Comparison of ENCODE assay signal across 9 mouse cellular contexts in the genomic region with DNA sequence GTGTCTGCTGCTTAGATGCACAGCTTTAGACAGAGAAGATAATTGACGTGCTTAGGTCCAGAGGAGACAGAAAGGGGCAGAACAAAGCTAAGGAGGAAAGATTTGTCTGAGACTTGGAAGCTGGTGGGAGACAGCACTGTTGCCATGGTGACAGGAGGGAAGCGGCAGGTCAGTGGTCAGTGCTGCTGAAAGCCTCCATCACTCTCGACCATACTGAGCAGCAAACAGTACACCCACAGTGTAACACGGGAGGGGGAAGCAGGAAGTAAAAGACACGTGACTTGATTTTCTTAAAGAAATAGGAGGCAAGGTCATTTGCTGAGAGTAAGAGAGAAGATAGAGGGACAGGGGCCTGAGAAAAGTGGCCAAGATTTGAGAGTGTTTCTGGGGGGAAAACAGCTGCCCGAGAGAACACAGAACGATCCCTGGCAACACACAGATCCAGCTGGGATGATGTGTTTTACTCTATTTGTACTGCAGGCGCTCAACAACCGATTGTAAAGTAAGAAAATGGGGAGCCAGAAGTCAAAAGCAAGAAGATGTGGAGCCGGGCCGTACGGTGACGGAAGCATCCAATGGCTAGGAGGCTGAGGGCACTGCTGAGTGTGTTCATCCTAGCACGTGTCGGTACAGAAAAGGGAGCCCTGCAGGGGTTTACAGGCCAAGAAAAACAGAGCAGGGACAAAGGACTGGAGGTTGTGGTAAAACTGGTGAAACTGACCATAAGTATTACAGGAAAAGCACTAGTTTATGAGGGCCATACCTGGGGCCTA.
DNase-seq lines count a peak whose midpoint lies in the region; ATAC-seq lines count a peak whose summit lies in the region.
"Had no signal": no experiment of that assay in that cellular context is flagged by ENCODE, and none has a peak within 500 bp of the region (broad histone marks: within the 10 kb centered on the region; RNA-seq: fewer than 3 reads in every experiment).

No protein-coding gene starts in this region.

- DNase-seq in heart, adult 8-10 months (ENCODE audit: low spot score), result peak; percentile 13
- no peak for DNase-seq in heart, embryonic 10.5 days (ENCODE audit: low spot score)
- peak; percentile 34 for DNase-seq in embryonic facial prominence, embryonic 14.5 days (ENCODE audit: low spot score)
- DNase-seq in kidney, postnatal 36 days, result peak; percentile 5 to 8
- DNase-seq in neural tube, embryonic 11.5 days (ENCODE audit: low spot score), result peak; percentile 60
- no peak for DNase-seq in B cell, adult 2 months

- 67% methylated on average over 15 of the region's 15 CpGs for WGBS in heart, embryonic 10.5 days
- 62% methylated on average over 15 of the region's 15 CpGs for WGBS in embryonic facial prominence, embryonic 14.5 days
- WGBS in neural tube, embryonic 11.5 days, result 52% methylated on average over 15 of the region's 15 CpGs
- WGBS in liver, embryonic 12.5 days (ENCODE audit: insufficient replicate concordance), result 64% methylated on average over 15 of the region's 15 CpGs

- peaks cover 16% of the 10 kb centered on the region for H3K4me1 ChIP-seq in heart, embryonic 10.5 days
- peaks cover 9% of the 10 kb centered on the region for H3K4me1 ChIP-seq in embryonic facial prominence, embryonic 14.5 days (ENCODE audit: control insufficient read depth, insufficient read depth, low read length)
- 0 out of 2 replicates have a peak, but pooled peaks cover 3% of the 10 kb centered on the region for H3K4me1 ChIP-seq in neural tube, embryonic 11.5 days (ENCODE audit: control insufficient read depth, insufficient read depth, low read length)
- no peaks in the 10 kb centered on the region for H3K4me1 ChIP-seq in liver, embryonic 12.5 days

- H3K9ac ChIP-seq in embryonic facial prominence, embryonic 14.5 days (ENCODE audit: low read depth, low read length), result 0 out of 2 replicates have a peak overlapping the region, but pooled peaks have one; percentile 3
- no peak overlapping the region for H3K9ac ChIP-seq in neural tube, embryonic 11.5 days (ENCODE audit: low read length)
- H3K9ac ChIP-seq in liver, embryonic 12.5 days, result no peak overlapping the region

- no peak overlapping the region for H3K27ac ChIP-seq in heart, embryonic 10.5 days
- no peak overlapping the region; the same call in 1 of the 2 replicates for H3K27ac ChIP-seq in embryonic facial prominence, embryonic 14.5 days (replicated peaks; ENCODE audit: low read depth, low read length)
- H3K27ac ChIP-seq in neural tube, embryonic 11.5 days (ENCODE audit: low read depth, low read length), result no peak overlapping the region
- no peak overlapping the region for H3K27ac ChIP-seq in liver, embryonic 12.5 days

- no peaks in the 10 kb centered on the region for H3K27me3 ChIP-seq in heart, embryonic 10.5 days (ENCODE audit: insufficient read depth, poor library complexity, severe bottlenecking)
- no peaks in the 10 kb centered on the region for H3K27me3 ChIP-seq in embryonic facial prominence, embryonic 14.5 days (replicated peaks; ENCODE audit: control insufficient read depth, insufficient read depth, low read length)
- no peaks in the 10 kb centered on the region for H3K27me3 ChIP-seq in neural tube, embryonic 11.5 days (ENCODE audit: control insufficient read depth, insufficient read depth, low read length)
- H3K27me3 ChIP-seq in liver, embryonic 12.5 days (replicated peaks), result no peaks in the 10 kb centered on the region

- H3K4me2 ChIP-seq in embryonic facial prominence, embryonic 14.5 days (ENCODE audit: low read depth, low read length), result peak overlapping the region; percentile 20
- H3K4me2 ChIP-seq in neural tube, embryonic 11.5 days (ENCODE audit: low read depth), result no peak overlapping the region
- no peak overlapping the region for H3K4me2 ChIP-seq in liver, embryonic 12.5 days

- H3K36me3 ChIP-seq in heart, embryonic 10.5 days, result no peaks in the 10 kb centered on the region
- no peaks in the 10 kb centered on the region for H3K36me3 ChIP-seq in embryonic facial prominence, embryonic 14.5 days (ENCODE audit: control insufficient read depth, insufficient read depth, low read length)
- no peaks in the 10 kb centered on the region for H3K36me3 ChIP-seq in neural tube, embryonic 11.5 days (ENCODE audit: control insufficient read depth, insufficient read depth, low read length)
- no peaks in the 10 kb centered on the region for H3K36me3 ChIP-seq in liver, embryonic 12.5 days

- no peaks in the 10 kb centered on the region for H3K9me3 ChIP-seq in heart, embryonic 10.5 days
- no peaks in the 10 kb centered on the region for H3K9me3 ChIP-seq in embryonic facial prominence, embryonic 14.5 days (ENCODE audit: control insufficient read depth, low read length)
- H3K9me3 ChIP-seq in neural tube, embryonic 11.5 days (ENCODE audit: control insufficient read depth, low read length), result no peaks in the 10 kb centered on the region
- H3K9me3 ChIP-seq in liver, embryonic 12.5 days (replicated peaks), result no peaks in the 10 kb centered on the region

- H3K4me3 ChIP-seq in heart, embryonic 10.5 days, result no peak overlapping the region
- no peak overlapping the region for H3K4me3 ChIP-seq in embryonic facial prominence, embryonic 14.5 days (ENCODE audit: low read depth, low read length)
- no peak overlapping the region for H3K4me3 ChIP-seq in neural tube, embryonic 11.5 days (ENCODE audit: low read depth, low read length)
- no peak overlapping the region for H3K4me3 ChIP-seq in liver, embryonic 12.5 days
- H3K4me3 ChIP-seq: erythroblast, embryonic 14.5 days had no signal

- ATAC-seq in embryonic facial prominence, embryonic 14.5 days (ENCODE audit: low read depth), result peak; percentile 71; the same call in 1 of the 2 replicates
- peak; percentile 91 for ATAC-seq in neural tube, embryonic 11.5 days (ENCODE audit: insufficient read depth, low FRiP score, low TSS enrichment)
- ATAC-seq in megakaryocyte progenitor cell, adult 5-6 weeks (replicated peaks; ENCODE audit: poor library complexity), result no peak
- ATAC-seq in liver, embryonic 12.5 days, result no peak

Comparison
In these comparisons a context has a peak if more than half of its experiments do, and no peak if none do; other contexts are left out.
1. DNase-seq: peak in heart, adult 8-10 months (single experiment), embryonic facial prominence, embryonic 14.5 days (single experiment), kidney, postnatal 36 days (2 of 2) and neural tube, embryonic 11.5 days (single experiment); none in heart, embryonic 10.5 days (single experiment) and B cell, adult 2 months (0 of 2).
2. ATAC-seq: peak in embryonic facial prominence, embryonic 14.5 days (single experiment) and neural tube, embryonic 11.5 days (single experiment); none in megakaryocyte progenitor cell, adult 5-6 weeks (single experiment) and liver, embryonic 12.5 days (single experiment).